Mouse (Mus musculus) heart, adult 2 months (tissue): ENCODE measurements around the gene Rnf180. TPM values are rescaled to one million over a fixed set of nuclear protein-coding genes. Genes with fewer than 3 reads are reported as not detected.
A peak's percentile ranks its signal among the peaks of the same experiment; 100 is the strongest.
"Not testable (repeated sequence)": the region's sequence is repeated elsewhere in the genome, so short reads cannot be mapped to it uniquely, and the experiment has no call there.

ENCODE experiments used
- DNase-seq, 2 experiments: peaks; one replicate each; pipeline ENCODE4 v3.0.0; 2021
- H3K27ac ChIP-seq: fragments of 200-600 bp; 2 replicates; pipeline ENCODE4 v1.8.1; 2022
- H3K27me3 ChIP-seq: fragments of 200-500 bp; 2 replicates; pipeline ENCODE4 v1.6.1; 2012; ENCODE audit warnings: mild to moderate bottlenecking, low read length, inconsistent platforms, mixed read lengths; ENCODE audit not compliant: control insufficient read depth, insufficient read depth
- H3K36me3 ChIP-seq: fragments of 200-500 bp; 2 replicates; pipeline ENCODE4 v1.6.1; 2012; ENCODE audit warnings: low read length, inconsistent platforms; ENCODE audit not compliant: control insufficient read depth, insufficient read depth
- H3K4me1 ChIP-seq: fragments of 200-500 bp; 2 replicates; pipeline ENCODE4 v1.6.1; 2011; ENCODE audit warnings: low read length; ENCODE audit not compliant: control insufficient read depth, insufficient read depth
- H3K4me3 ChIP-seq: fragments of 200-600 bp; 2 replicates; pipeline ENCODE4 v1.8.1; 2022
- H3K79me2 ChIP-seq: fragments of 200-500 bp; replicated peaks from 2 replicates; pipeline ENCODE4 v1.6.1; 2012; ENCODE audit warnings: mild to moderate bottlenecking, inconsistent platforms, low read length, moderate library complexity, mixed read lengths; ENCODE audit not compliant: control insufficient read depth, insufficient read depth
- H3K9ac ChIP-seq: fragments of 200-500 bp; 2 replicates; pipeline ENCODE4 v1.6.1; 2012; ENCODE audit warnings: low read depth, mild to moderate bottlenecking, control low read depth, inconsistent platforms, low read length, mixed read lengths
- CTCF ChIP-seq: fragments of 200-600 bp; IDR thresholded peaks from 2 replicates; pipeline ENCODE4 v1.8.1; 2022; ENCODE audit warnings: antibody characterized with exemption, mild to moderate bottlenecking, moderate library complexity
- EP300 ChIP-seq: fragments of 200-500 bp; IDR thresholded peaks from 2 replicates; pipeline ENCODE4 v1.6.1; 2011; ENCODE audit warnings: low read depth, low read length, control low read depth; ENCODE audit not compliant: insufficient read depth
- POLR2A ChIP-seq: fragments of 200-500 bp; IDR thresholded peaks from 2 replicates; pipeline ENCODE4 v1.6.1; 2011; ENCODE audit warnings: mild to moderate bottlenecking, low read depth, low read length, control low read depth; ENCODE audit not compliant: insufficient read depth
- WGBS: fragments of 180-500 bp; shearing (Covaris S2); methylation state at CpG from one replicate; pipeline ENCODE4 v1.1.7; 2018; 5-methylcytosine and 5-hydroxymethylcytosine counted together
- intact Hi-C: fragments of 180-260 bp; cut with DNase I; formaldehyde crosslinking; loops from one replicate; pipeline ENCODE4 v1.15.1; 2025
- long read RNA-seq: library from polyadenylated mRNA; stranded (forward); transcript quantifications from one replicate; pipeline ENCODE4 v2.0.0, GENCODE M21; 2021
- polyA plus RNA-seq: library from polyadenylated mRNA; depleted of rRNA; stranded (reverse); fragments of >200 nt; gene quantifications from 2 replicates; pipeline ENCODE4 v1.2.3, GENCODE M21; 2012; rRNA removed
- total RNA-seq, 2 experiments: library from RNA; stranded (reverse); gene quantifications; 2 replicates each; pipeline ENCODE4 v1.2.3; 2021

Rnf180 gene
- total RNA-seq: under 1 TPM; 0.68 to 0.89 TPM
- polyA plus RNA-seq: 0.29 and 0.41 TPM in 2 replicates
- long read RNA-seq: 0 reads

DNA sequence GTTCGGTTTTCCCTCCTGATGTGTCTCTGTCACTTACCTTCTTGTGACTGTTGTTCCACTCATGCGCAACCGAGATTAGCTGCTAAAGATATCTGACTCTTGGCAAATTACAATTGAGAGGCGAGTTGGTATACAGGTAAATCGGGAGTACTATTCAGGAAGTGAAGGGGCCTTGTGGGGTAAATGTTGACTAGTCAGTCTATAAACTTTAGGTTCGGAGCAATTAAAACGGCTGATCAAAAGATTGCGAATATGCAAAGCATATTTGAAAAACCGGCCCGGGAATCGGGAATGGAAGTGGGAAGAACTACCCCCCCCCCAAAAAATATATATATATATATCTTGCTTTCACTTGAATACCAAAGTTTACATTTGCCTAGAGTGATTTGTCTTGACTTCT is at the start of gene Rnf180:
Gene Rnf180, minus strand, starts transcription at position 101 of the 400 bp plus-strand sequence.
- intact Hi-C loops: no loop called here
- Histone ChIP-seq H3K4me3 (peak within 1 kb of the TSS; percentile 56), H3K4me1 (no peaks in the 10 kb centered on the region; the same call in 1 of the 2 replicates), H3K79me2 (no peaks in the 10 kb centered on the region), H3K27me3 (no peaks in the 10 kb centered on the region), H3K36me3 (no peaks in the 10 kb centered on the region), H3K9ac (peak within 1 kb of the TSS; percentile 64), H3K27ac (no peak within 1 kb of the TSS)
- DNase-seq: no peak
- no peak for TF ChIP-seq EP300
- TF ChIP-seq POLR2A: no peak
- no peak for TF ChIP-seq CTCF
- WGBS: 67% methylated on average over 11 of the region's 11 CpGs

DNA sequence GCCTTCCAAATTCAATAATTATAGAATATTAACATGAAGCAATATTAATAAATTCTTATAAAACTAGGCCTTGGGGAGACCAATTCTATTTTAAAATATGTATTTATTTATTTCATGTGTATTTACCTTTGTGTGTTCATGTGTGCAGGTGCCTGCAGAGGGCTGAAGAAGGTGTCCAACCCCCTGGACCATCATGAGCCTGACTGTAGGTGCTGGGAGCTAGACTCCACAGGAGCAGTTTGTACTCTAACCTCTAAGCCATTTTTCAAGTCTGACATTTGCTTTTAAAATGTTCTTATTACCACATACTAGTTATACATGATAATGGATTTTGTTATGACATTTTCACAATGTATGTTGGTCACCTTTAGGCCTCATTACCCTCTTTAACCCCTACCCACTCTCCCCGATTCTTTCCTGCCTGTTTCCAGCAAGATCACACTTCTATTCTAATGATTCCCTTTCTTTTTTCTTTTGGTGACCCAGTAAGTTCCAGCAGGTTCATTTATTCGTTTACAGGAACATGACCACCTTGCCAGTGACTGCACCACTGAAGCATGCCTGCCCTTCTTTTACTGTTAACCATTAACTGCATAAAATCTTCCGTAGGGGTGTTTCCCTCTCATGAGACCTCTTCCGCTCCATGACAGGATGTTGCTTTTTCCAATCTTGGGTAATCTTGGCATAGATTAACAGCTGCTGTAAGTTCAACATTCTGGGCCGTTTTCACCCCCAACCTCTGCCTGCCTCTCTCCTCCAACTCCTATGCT is 36.8 kb upstream of the Rnf180 start:
- no peaks in the 10 kb centered on the region for H3K4me1 ChIP-seq
- no peaks in the 10 kb centered on the region for H3K36me3 ChIP-seq
- no peak overlapping the region for H3K9ac ChIP-seq
- WGBS: 48% methylated on average over 5 of the region's 5 CpGs
- DNase-seq: no peak
- TF ChIP-seq EP300 (no peak), POLR2A (no peak), CTCF (no peak)
- intact Hi-C loops: no loop called here
- H3K79me2 ChIP-seq: no peaks in the 10 kb centered on the region
- no peak overlapping the region for H3K4me3 ChIP-seq
- H3K27ac ChIP-seq: no peak overlapping the region
- H3K27me3 ChIP-seq: no peaks in the 10 kb centered on the region

DNA sequence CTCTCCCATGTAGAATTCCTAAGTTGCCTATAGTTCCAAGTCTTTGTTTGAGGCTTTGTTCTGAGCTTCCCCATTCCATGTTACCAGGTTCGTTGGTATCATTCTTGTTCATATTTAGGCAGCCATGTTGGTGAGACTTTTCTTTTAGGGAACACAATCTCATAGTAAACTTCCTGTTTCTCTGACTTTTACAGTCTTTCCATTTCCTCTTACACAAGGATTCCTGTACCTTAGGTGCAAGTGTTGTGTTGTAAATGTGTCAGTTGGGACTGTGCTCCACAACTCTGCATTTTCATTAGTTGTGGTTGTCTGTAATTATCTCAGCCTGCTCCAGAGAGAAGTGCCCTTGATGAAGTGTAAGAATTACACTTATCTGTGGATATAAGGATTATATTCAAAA is 32.3 kb upstream of the Rnf180 start:
- DNase-seq: no peak
- H3K9ac ChIP-seq: no peak overlapping the region
- H3K4me3 ChIP-seq: no peak overlapping the region
- no peaks in the 10 kb centered on the region for H3K4me1 ChIP-seq
- H3K27ac ChIP-seq: no peak overlapping the region
- 29% methylated on average over 1 of the region's 1 CpGs for WGBS
- no peaks in the 10 kb centered on the region for H3K27me3 ChIP-seq
- no peaks in the 10 kb centered on the region for H3K79me2 ChIP-seq
- no peaks in the 10 kb centered on the region for H3K36me3 ChIP-seq
- intact Hi-C loops: no loop called here
- no peak for TF ChIP-seq POLR2A
- no peak for TF ChIP-seq CTCF
- no peak for TF ChIP-seq EP300

DNA sequence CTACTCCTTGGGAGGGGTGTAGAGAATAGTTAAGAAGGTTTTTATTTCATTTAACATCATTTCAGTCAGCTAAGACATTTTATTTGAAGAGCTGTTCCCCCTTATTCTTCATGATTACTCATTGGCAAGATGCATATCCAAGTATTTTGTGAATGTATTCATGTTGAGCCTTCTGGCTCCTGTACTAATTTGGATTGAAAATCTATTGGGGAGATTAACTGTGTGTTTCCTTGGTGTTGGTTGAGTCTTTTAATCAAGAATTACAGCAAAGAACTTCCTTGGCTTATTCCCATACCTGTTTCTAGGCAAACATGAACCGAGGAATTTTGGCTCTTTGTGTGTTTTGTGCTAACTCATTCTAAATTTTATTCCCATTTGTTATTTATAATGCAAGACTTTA is 22.3 kb upstream of the Rnf180 start:
- intact Hi-C loops: no loop called here
- WGBS: 77% methylated on average over 1 of the region's 1 CpGs
- Histone ChIP-seq H3K9ac (no peak overlapping the region), H3K27me3 (no peaks in the 10 kb centered on the region), H3K79me2 (no peaks in the 10 kb centered on the region), H3K4me1 (no peaks in the 10 kb centered on the region), H3K4me3 (no peak overlapping the region), H3K36me3 (no peaks in the 10 kb centered on the region), H3K27ac (no peak overlapping the region)
- TF ChIP-seq EP300 (no peak), POLR2A (no peak), CTCF (no peak)
- DNase-seq: no peak

DNA sequence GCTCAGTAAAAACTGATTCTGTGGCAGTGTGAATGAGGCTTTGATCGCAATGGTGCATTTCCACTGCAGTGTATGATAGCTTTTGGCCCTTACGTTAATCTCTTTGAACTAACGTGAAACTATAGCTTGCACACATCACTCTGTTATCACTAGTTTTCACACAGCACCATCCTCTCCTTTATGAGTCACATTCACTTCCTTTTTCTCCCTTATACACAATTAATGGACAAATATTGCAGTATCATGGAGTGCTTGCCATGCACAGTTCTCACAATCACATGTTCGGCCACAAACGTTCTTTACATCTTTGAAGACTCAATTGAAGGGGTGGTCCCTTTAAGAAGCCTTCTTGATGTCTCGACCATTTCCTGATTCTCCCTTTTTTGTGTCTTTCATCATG is 21.4 kb upstream of the Rnf180 start:
- Histone ChIP-seq H3K9ac (no peak overlapping the region), H3K27me3 (no peaks in the 10 kb centered on the region), H3K36me3 (no peaks in the 10 kb centered on the region), H3K27ac (no peak overlapping the region), H3K4me3 (no peak overlapping the region), H3K4me1 (no peaks in the 10 kb centered on the region), H3K79me2 (no peaks in the 10 kb centered on the region)
- TF ChIP-seq EP300: no peak
- no peak for TF ChIP-seq CTCF
- TF ChIP-seq POLR2A: no peak
- intact Hi-C loops: no loop called here
- 59% methylated on average over 6 of the region's 6 CpGs for WGBS
- DNase-seq: no peak

DNA sequence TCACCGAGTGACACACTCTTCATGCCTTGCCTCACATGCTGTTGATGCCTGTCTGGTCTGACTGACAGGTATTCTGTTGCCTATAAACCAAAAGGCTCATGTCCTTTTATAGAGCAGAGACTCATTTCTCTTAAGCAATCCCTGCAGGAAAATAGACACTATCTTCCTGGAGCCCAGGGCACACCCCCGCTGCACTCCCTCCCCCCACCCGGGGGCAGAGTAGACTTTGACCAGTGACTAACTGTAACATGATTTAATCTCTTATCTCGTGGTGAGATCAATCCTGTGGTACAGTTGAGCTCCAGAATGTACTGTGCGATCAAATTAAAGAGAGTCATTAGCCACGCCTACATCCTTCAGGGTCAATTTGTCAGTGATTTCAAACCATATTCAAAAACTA is 18.1 kb upstream of the Rnf180 start:
- no peak for TF ChIP-seq POLR2A
- no peak for TF ChIP-seq CTCF
- TF ChIP-seq EP300: no peak
- intact Hi-C loops: no loop called here
- H3K27ac ChIP-seq: no peak overlapping the region
- WGBS: 75% methylated on average over 6 of the region's 6 CpGs
- H3K4me3 ChIP-seq: no peak overlapping the region
- H3K36me3 ChIP-seq: no peaks in the 10 kb centered on the region
- H3K27me3 ChIP-seq: no peaks in the 10 kb centered on the region
- no peak for DNase-seq
- H3K4me1 ChIP-seq: no peaks in the 10 kb centered on the region
- no peaks in the 10 kb centered on the region for H3K79me2 ChIP-seq
- no peak overlapping the region for H3K9ac ChIP-seq

DNA sequence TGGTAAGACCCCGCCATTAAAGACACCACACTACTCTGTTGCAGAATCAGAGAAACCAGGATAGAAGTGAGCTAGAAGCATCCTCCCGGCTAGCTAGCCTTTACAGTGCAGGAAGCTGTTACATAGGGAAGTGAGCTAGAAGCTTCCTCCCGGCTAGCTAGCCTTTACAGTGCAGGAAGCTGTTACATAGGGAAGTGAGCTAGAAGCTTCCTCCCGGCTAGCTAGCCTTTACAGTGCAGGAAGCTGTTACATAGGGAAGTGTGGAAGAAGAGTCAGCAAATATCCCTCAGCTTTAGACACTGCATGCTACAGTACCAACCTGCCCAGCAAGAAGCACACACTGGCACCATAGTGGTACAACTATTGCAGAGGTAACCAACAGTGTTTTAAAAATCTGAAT is 15.9 kb upstream of the Rnf180 start:
- H3K36me3 ChIP-seq, H3K27ac ChIP-seq, H3K4me3 ChIP-seq, H3K27me3 ChIP-seq, DNase-seq, H3K9ac ChIP-seq, intact Hi-C loops, H3K79me2 ChIP-seq, H3K4me1 ChIP-seq: not testable (repeated sequence)
- WGBS: 41% methylated on average over 4 of the region's 4 CpGs
